Mouse (Mus musculus) hindbrain, postnatal 0 days (tissue): Measurements from ENCODE around the gene Hvcn1. TPM values are rescaled to one million over a fixed set of nuclear protein-coding genes. Genes with fewer than 3 reads are reported as not detected.

Source experiments
- ATAC-seq: fragments of 200-750 bp; cut with Nextera tagmentation; 2 replicates; pipeline ENCODE4 v1.8.0; 2017; ENCODE audit warnings: mild to moderate bottlenecking, moderate TSS enrichment, moderate library complexity
- DNase-seq: peaks from one replicate; pipeline ENCODE4 v3.0.0-alpha.2; 2015; ENCODE audit warnings: low spot score
- H3K27ac ChIP-seq: fragments of 300-500 bp; sonication (generic); 2 replicates; pipeline ENCODE4 v1.5.1; 2014; ENCODE audit warnings: mild to moderate bottlenecking
- H3K27me3 ChIP-seq: fragments of 300-500 bp; sonication (generic); 2 replicates; pipeline ENCODE4 v1.6.1; 2014; ENCODE audit warnings: low read length, mixed read lengths; ENCODE audit not compliant: insufficient read depth
- H3K36me3 ChIP-seq: fragments of 300-500 bp; sonication (generic); 2 replicates; pipeline ENCODE4 v1.6.1; 2014; ENCODE audit warnings: low read length, mixed read lengths; ENCODE audit not compliant: insufficient read depth
- H3K4me1 ChIP-seq: fragments of 300-500 bp; sonication (generic); 2 replicates; pipeline ENCODE4 v1.6.1; 2014; ENCODE audit warnings: antibody characterized with exemption, low read length, mixed read lengths; ENCODE audit not compliant: insufficient read depth
- H3K4me2 ChIP-seq: fragments of 300-500 bp; sonication (generic); 2 replicates; pipeline ENCODE4 v1.6.1; 2014; ENCODE audit warnings: low read depth, mild to moderate bottlenecking, low read length, moderate library complexity, mixed read lengths
- H3K4me3 ChIP-seq: fragments of 300-500 bp; sonication (generic); 2 replicates; pipeline ENCODE4 v1.5.1; 2014; ENCODE audit warnings: low read length
- H3K9ac ChIP-seq: fragments of 300-500 bp; sonication (generic); replicated peaks from 2 replicates; pipeline ENCODE4 v1.6.1; 2014; ENCODE audit warnings: mild to moderate bottlenecking, low read length, moderate library complexity, mixed read lengths
- H3K9me3 ChIP-seq: fragments of 300-500 bp; sonication (generic); 2 replicates; pipeline ENCODE4 v1.6.1; 2016; ENCODE audit warnings: low read length, mixed read lengths
- CTCF ChIP-seq: IDR thresholded peaks from 2 replicates; pipeline ENCODE4 v1.5.1; 2016; ENCODE audit warnings: antibody characterized with exemption, control low read depth, low read depth
- WGBS: fragments of 180-500 bp; shearing (Covaris S2); extraction: QIAGEN DNeasy Blood & Tissue Kit; methylation state at CpG from one replicate; pipeline ENCODE4 v1.1.7; 2014; 5-methylcytosine and 5-hydroxymethylcytosine counted together
- polyA plus RNA-seq: library from polyadenylated mRNA; unstranded; fragments of >200 nt; fragmentation: Nextera tagmentation; extraction: Ambion mirVana; gene quantifications from 2 replicates; pipeline ENCODE4 v1.2.1, GENCODE M21; 2015
- total RNA-seq: library from RNA; depleted of rRNA; stranded (reverse); fragments of >200 nt; gene quantifications from 2 replicates; pipeline ENCODE4 v1.2.3, GENCODE M21; 2014; rRNA removed

Hvcn1 gene
- total RNA-seq, result 1.7 and 2.2 TPM in 2 replicates
- 0.94 and 1.1 TPM in 2 replicates for polyA plus RNA-seq

DNA sequence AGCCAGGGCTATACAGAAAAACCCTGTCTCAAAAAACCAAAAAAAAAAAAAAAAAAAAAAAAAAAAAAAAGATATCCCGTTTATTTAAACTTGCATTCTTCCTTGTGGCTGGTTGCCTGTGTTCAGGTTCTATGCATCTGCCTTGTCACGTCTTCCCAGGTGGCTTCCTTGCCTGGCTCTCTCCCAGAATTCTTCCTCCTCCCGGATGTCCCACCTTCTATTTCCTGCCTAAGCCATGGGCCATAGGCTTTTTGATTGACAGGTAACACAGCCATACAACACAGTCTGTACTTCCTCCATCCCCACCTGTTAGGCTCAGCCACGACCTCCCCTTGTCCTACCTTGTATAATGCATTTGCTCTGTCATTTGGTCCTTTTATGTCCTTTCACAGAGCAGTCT, at the start of gene Hvcn1:
Hvcn1 (plus strand) TSS at position 330 of the 400 bp plus-strand sequence.
- no peak within 1 kb of the TSS for H3K9ac ChIP-seq
- no peaks in the 10 kb centered on the region for H3K4me1 ChIP-seq
- no peak within 1 kb of the TSS for H3K4me3 ChIP-seq
- no peak for ATAC-seq
- H3K36me3 ChIP-seq, result no peaks in the 10 kb centered on the region
- H3K27me3 ChIP-seq, result no peaks in the 10 kb centered on the region
- no peak for TF ChIP-seq CTCF
- no peak for DNase-seq
- WGBS, result 89% methylated on average over 3 of the region's 4 CpGs
- no peak within 1 kb of the TSS for H3K27ac ChIP-seq
- no peaks in the 10 kb centered on the region for H3K9me3 ChIP-seq
- H3K4me2 ChIP-seq, result no peak within 1 kb of the TSS

DNA sequence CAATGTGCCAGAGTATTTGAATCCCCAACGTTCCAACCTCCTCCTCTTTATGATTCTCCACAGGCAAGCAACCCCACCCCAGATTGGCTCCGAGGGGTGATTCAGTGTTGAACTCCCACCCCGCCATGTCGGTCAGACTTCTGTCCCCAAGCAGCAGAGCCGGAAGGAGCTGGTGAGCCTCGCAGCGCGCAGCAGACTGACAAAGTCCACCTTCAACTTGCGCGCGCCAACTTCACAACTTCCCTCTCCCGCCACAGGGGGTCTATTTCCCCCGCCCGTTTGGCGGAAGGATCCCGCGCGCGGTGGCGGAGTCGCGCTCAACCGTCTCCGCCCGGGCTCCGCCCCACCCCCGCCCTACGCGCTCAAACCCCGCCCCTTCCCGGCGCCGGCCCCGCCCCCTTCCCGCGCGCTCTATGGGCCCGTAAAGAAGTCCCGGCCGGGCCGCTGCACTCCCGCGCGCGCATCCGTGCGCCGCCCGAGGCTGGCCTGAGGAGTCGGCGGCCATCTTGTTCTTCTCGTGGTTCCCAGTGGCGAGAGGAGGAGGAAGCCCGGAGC, 48.7 kb upstream of the Hvcn1 start, which contains the start of gene Ppp1cc:
Ppp1cc (plus strand) TSS at position 452 of the 555 bp plus-strand sequence.
- Histone ChIP-seq H3K4me3 (peak within 1 kb of the TSS; percentile 95), H3K27me3 (no peaks in the 10 kb centered on the region), H3K36me3 (no peaks in the 10 kb centered on the region; the same call in 1 of the 2 replicates), H3K4me1 (peaks cover 14% of the 10 kb centered on the region), H3K27ac (peak within 1 kb of the TSS; percentile 85), H3K4me2 (peak within 1 kb of the TSS; percentile 74), H3K9ac (peak within 1 kb of the TSS; percentile 98), H3K9me3 (no peaks in the 10 kb centered on the region)
- WGBS, result 1% methylated on average over 33 of the region's 54 CpGs
- peak; percentile 96 for ATAC-seq
- peak; percentile 41; the same call in 1 of the 2 replicates for TF ChIP-seq CTCF
- peak; percentile 97 for DNase-seq

DNA sequence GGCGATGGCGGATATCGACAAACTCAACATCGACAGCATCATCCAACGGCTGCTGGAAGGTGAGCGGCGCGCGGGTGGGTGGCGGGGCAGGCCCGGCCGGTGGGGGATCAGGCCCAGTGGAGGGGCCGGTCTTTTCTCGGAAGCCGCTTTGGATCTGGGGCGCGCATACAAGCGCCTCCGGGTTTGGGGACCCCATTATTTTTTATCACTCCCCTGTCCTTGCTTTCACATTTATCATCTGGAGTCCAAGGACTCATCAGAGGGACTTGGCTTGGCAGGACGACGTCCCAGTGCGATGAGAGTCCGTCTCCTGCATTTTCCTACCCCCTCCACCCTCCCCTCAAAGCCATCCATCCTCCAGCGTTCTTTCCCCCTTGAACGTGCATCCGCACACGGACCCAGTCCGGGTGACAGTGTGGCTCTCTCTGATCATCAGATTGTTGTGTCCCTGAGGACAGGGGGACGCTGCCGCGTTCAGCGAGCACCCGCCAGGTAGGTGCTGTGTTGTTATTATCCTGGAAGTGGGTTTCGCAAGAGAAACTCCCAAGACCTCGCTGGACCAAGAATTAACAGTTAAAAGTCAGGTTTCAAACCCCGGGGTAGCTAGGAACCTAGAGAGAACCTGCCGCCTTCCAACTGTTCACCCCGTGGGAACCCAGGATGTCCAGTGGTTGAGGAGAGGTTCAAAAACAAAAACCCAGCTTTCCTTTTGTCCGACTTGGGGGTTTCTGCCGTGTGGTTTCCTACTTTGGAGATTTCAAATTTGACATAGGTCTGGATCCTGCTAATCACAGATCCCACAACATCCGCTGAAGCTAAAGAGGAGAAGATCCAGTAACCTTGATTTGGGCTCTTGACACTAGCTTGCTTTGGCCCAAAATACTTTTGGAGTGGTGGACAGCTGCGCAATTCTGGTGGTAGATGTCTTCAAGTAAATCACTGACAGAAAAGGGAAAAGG, 47.8 kb upstream of the Hvcn1 start:
- Histone ChIP-seq H3K4me1 (peaks cover 19% of the 10 kb centered on the region), H3K9me3 (no peaks in the 10 kb centered on the region), H3K4me3 (peak overlapping the region; percentile 95), H3K9ac (peak overlapping the region; percentile 98), H3K27me3 (no peaks in the 10 kb centered on the region), H3K36me3 (peaks cover 2% of the 10 kb centered on the region; the same call in 1 of the 2 replicates), H3K27ac (peak overlapping the region; percentile 85), H3K4me2 (peak overlapping the region; percentile 74)
- TF ChIP-seq CTCF, result no peak
- 2% methylated on average over 42 of the region's 42 CpGs for WGBS
- peak; percentile 42 for ATAC-seq
- peak; percentile 30 for DNase-seq

DNA sequence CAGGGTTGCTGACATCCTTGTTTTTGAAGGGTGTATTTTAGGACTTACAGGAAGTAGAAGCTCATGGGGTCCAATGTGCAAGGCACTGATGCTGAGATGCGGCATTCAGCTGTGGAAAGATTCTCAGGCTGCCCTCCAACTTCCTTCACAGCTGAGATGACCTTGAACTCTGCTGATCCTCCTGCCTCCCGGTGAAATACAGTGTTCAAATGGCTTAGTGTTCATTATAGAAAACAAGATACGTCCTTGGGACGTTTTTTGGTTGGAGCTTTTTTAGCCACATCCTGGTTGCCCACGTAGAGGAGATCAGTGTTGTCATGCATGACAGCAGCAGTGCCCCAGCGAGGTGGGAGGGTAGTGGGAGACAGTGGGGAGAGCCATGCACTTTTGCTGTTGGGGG, 43.4 kb upstream of the Hvcn1 start:
- no peak for TF ChIP-seq CTCF
- Histone ChIP-seq H3K27me3 (no peaks in the 10 kb centered on the region), H3K4me3 (no peak overlapping the region), H3K9ac (no peak overlapping the region), H3K4me2 (peak overlapping the region; percentile 27), H3K27ac (no peak overlapping the region), H3K36me3 (peaks cover 7% of the 10 kb centered on the region; the same call in 1 of the 2 replicates), H3K9me3 (no peaks in the 10 kb centered on the region), H3K4me1 (peaks cover 29% of the 10 kb centered on the region)
- 31% methylated on average over 6 of the region's 6 CpGs for WGBS
- ATAC-seq (no peak), DNase-seq (no peak)

DNA sequence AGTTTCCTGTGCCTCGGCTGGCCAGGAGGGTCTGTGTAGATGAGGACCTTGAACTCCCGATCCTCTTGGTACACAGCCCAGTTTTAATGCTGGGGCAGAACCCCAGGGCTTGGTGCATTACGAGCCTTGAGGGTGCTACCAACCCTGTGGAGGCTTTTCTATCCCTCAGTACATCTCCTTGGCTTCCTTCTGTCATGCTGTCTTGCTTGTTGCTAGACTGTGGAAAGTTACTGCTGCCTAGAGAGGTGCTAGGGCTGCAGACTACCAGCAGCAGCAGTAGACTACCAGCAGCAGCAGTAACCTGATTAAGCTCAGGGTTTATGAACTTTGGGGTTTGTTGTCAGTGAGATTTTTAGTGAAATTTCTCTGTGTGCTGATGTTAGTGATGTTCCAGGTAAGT, 42.6 kb upstream of the Hvcn1 start:
- H3K9ac ChIP-seq, result no peak overlapping the region
- H3K9me3 ChIP-seq, result no peaks in the 10 kb centered on the region
- no peak for TF ChIP-seq CTCF
- no peaks in the 10 kb centered on the region for H3K27me3 ChIP-seq
- WGBS, result 56% methylated on average over 3 of the region's 3 CpGs
- DNase-seq (no peak), ATAC-seq (no peak)
- no peak overlapping the region for H3K27ac ChIP-seq
- 0 out of 2 replicates have a peak overlapping the region, but pooled peaks have one; percentile 7 for H3K4me2 ChIP-seq
- no peak overlapping the region for H3K4me3 ChIP-seq
- peaks cover 29% of the 10 kb centered on the region for H3K4me1 ChIP-seq
- peaks cover 7% of the 10 kb centered on the region; the same call in 1 of the 2 replicates for H3K36me3 ChIP-seq

DNA sequence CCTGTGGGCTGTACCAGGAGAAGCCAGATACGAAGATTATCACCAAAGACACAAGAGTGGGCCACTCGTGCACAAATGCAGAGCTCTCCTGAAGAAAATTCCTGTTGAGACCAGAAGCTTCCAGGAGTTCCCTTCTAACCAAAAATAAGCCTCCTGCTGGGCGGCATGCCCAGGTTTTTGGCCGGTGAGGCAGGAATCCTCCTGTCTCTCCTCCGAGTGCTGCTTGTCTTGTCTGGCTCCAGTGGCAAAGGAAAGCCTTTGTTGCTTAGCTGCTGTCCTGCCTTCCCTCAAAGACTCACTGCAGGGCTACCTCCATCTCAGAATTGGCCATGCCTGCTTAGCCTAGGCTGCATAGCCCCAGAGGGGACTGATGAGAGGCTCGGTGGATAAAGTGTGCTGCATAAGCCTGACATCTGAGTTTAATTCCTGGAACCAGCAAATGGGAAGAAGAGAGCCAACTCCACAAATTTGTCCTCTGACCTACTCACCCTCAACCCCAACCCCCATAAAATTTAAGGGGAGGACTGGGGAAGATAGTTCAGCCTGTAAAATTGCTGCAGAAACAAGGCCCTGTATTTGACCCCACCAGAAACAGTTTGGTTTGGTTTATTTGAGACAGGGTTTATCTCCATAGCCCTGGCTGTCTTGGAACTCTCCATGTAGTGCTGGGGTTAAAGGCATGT, 41.2 kb upstream of the Hvcn1 start:
- Histone ChIP-seq H3K27ac (peak overlapping the region; percentile 52; the same call in 1 of the 2 replicates), H3K4me3 (no peak overlapping the region), H3K9ac (0 out of 2 replicates have a peak overlapping the region, but pooled peaks have one; percentile 7), H3K36me3 (peaks cover 19% of the 10 kb centered on the region), H3K4me2 (no peak overlapping the region), H3K27me3 (no peaks in the 10 kb centered on the region), H3K9me3 (no peaks in the 10 kb centered on the region), H3K4me1 (peaks cover 29% of the 10 kb centered on the region)
- no peak for TF ChIP-seq CTCF
- DNase-seq (no peak), ATAC-seq (no peak)
- 39% methylated on average over 6 of the region's 6 CpGs for WGBS
